Mouse (Mus musculus) lung, postnatal 0 days (tissue): ENCODE measurements around the gene Clec16a.

Source experiments
- CTCF ChIP-seq: IDR thresholded peaks from 2 replicates; pipeline ENCODE4 v1.5.1; 2016; ENCODE audit warnings: antibody characterized with exemption, mild to moderate bottlenecking
- EP300 ChIP-seq: IDR thresholded peaks from 2 replicates; pipeline ENCODE4 v1.6.1; 2016; ENCODE audit warnings: antibody characterized with exemption, mild to moderate bottlenecking, control low read depth

GRCm38 (mm10) chr16:10542698-10543365, 2.3 kb upstream of the Clec16a start, which contains the start of gene Dexi:
- TF ChIP-seq CTCF (peak; percentile 48), EP300 (0 out of 2 replicates have a peak, but pooled peaks have one; percentile 18)
